Mouse (Mus musculus) neural tube, embryonic 12.5 days (tissue): ENCODE results near the gene Tek. TPM values are rescaled to one million over a fixed set of nuclear protein-coding genes. Genes with fewer than 3 reads are reported as not detected.

Source experiments
- ATAC-seq: fragments of 200-750 bp; cut with Nextera tagmentation; 2 replicates; pipeline ENCODE4 v1.8.0; 2017; ENCODE audit warnings: low read depth, mild to moderate bottlenecking, moderate TSS enrichment, moderate library complexity; ENCODE audit not compliant: low FRiP score
- H3K27ac ChIP-seq: fragments of 300-500 bp; sonication (generic); 2 replicates; pipeline ENCODE4 v1.5.1; 2016
- H3K27me3 ChIP-seq: fragments of 300-500 bp; sonication (generic); replicated peaks from 2 replicates; pipeline ENCODE4 v1.6.1; 2016; ENCODE audit warnings: mild to moderate bottlenecking
- H3K36me3 ChIP-seq: fragments of 300-500 bp; sonication (generic); 2 replicates; pipeline ENCODE4 v1.6.1; 2016; ENCODE audit warnings: mild to moderate bottlenecking
- H3K4me1 ChIP-seq: fragments of 300-500 bp; sonication (generic); 2 replicates; pipeline ENCODE4 v1.6.1; 2016
- H3K4me2 ChIP-seq: fragments of 300-500 bp; sonication (generic); replicated peaks from 2 replicates; pipeline ENCODE4 v1.6.1; 2016; ENCODE audit warnings: mild to moderate bottlenecking
- H3K4me3 ChIP-seq: fragments of 300-500 bp; sonication (generic); 2 replicates; pipeline ENCODE4 v1.5.1; 2016
- H3K9ac ChIP-seq: fragments of 300-500 bp; sonication (generic); 2 replicates; pipeline ENCODE4 v1.6.1; 2016; ENCODE audit warnings: mild to moderate bottlenecking
- H3K9me3 ChIP-seq: fragments of 300-500 bp; sonication (generic); 2 replicates; pipeline ENCODE4 v1.6.1; 2016; ENCODE audit warnings: mild to moderate bottlenecking
- WGBS: fragments of 180-500 bp; shearing (Covaris S2); methylation state at CpG from one replicate; pipeline ENCODE4 v1.1.7; 2016; 5-methylcytosine and 5-hydroxymethylcytosine counted together
- polyA plus RNA-seq: library from polyadenylated mRNA; unstranded; fragments of >200 nt; fragmentation: Nextera tagmentation; extraction: Ambion mirVana; gene quantifications from 2 replicates; pipeline ENCODE4 v1.2.1, GENCODE M21; 2016

Gene Tek
- polyA plus RNA-seq, 1 experiment from 2014 or later = 9.9 TPM

GRCm38 (mm10) chr4:94741824-94742223, 2.7 kb downstream of the Tek start:
- Histone ChIP-seq H3K27ac (no peak overlapping the region), H3K36me3 (no peaks in the 10 kb centered on the region), H3K9ac (no peak overlapping the region), H3K4me3 (no peak overlapping the region), H3K4me1 (no peaks in the 10 kb centered on the region), H3K27me3 (no peaks in the 10 kb centered on the region), H3K4me2 (no peak overlapping the region), H3K9me3 (no peaks in the 10 kb centered on the region)
- no peak for ATAC-seq
- WGBS = 75% methylated on average over 1 of the region's 1 CpGs

- WGBS = 90% methylated on average over 3 of the region's 3 CpGs
- Histone ChIP-seq H3K4me3 (no peak overlapping the region), H3K9ac (no peak overlapping the region), H3K27ac (no peak overlapping the region), H3K4me2 (no peak overlapping the region), H3K36me3 (no peaks in the 10 kb centered on the region), H3K27me3 (no peaks in the 10 kb centered on the region), H3K4me1 (no peaks in the 10 kb centered on the region), H3K9me3 (no peaks in the 10 kb centered on the region)
- ATAC-seq = no peak
Measured at GRCm38 (mm10) chr4:94745749-94746148, 6.7 kb downstream of the Tek start.

- ATAC-seq = no peak
- Histone ChIP-seq H3K4me3 (no peak overlapping the region), H3K36me3 (no peaks in the 10 kb centered on the region), H3K27ac (no peak overlapping the region), H3K9ac (no peak overlapping the region), H3K27me3 (no peaks in the 10 kb centered on the region), H3K4me1 (no peaks in the 10 kb centered on the region), H3K9me3 (no peaks in the 10 kb centered on the region), H3K4me2 (no peak overlapping the region)
- WGBS = 63% methylated on average over 7 of the region's 7 CpGs
Measured at GRCm38 (mm10) chr4:94746387-94746811, 7.3 kb downstream of the Tek start.

- Histone ChIP-seq H3K27me3 (no peaks in the 10 kb centered on the region), H3K4me2 (no peak overlapping the region), H3K4me1 (peaks cover under 1% of the 10 kb centered on the region; the same call in 1 of the 2 replicates), H3K9me3 (no peaks in the 10 kb centered on the region), H3K9ac (no peak overlapping the region), H3K27ac (no peak overlapping the region), H3K4me3 (no peak overlapping the region), H3K36me3 (no peaks in the 10 kb centered on the region)
- WGBS = 85% methylated on average over 3 of the region's 3 CpGs
- ATAC-seq = no peak
Measured at GRCm38 (mm10) chr4:94747338-94747737, 8.2 kb downstream of the Tek start.

GRCm38 (mm10) chr4:94752512-94752911, 13.4 kb downstream of the Tek start:
- Histone ChIP-seq H3K4me1 (peaks cover 3% of the 10 kb centered on the region; the same call in 1 of the 2 replicates), H3K9me3 (no peaks in the 10 kb centered on the region), H3K9ac (no peak overlapping the region), H3K27me3 (no peaks in the 10 kb centered on the region), H3K4me3 (no peak overlapping the region), H3K4me2 (0 out of 2 replicates have a peak overlapping the region, but pooled peaks have one; percentile 0), H3K36me3 (no peaks in the 10 kb centered on the region), H3K27ac (no peak overlapping the region)
- peak; percentile 93 for ATAC-seq
- WGBS = 31% methylated on average over 9 of the region's 9 CpGs

GRCm38 (mm10) chr4:94765217-94765616, 26.1 kb downstream of the Tek start:
- Histone ChIP-seq H3K4me3 (no peak overlapping the region), H3K4me1 (no peaks in the 10 kb centered on the region), H3K4me2 (no peak overlapping the region), H3K9ac (no peak overlapping the region), H3K27ac (no peak overlapping the region), H3K27me3 (no peaks in the 10 kb centered on the region), H3K9me3 (no peaks in the 10 kb centered on the region), H3K36me3 (no peaks in the 10 kb centered on the region)
- ATAC-seq = no peak

GRCm38 (mm10) chr4:94766176-94766575, 27.1 kb downstream of the Tek start:
- Histone ChIP-seq H3K9me3 (no peaks in the 10 kb centered on the region), H3K4me2 (no peak overlapping the region), H3K27me3 (no peaks in the 10 kb centered on the region), H3K36me3 (no peaks in the 10 kb centered on the region), H3K27ac (no peak overlapping the region), H3K4me1 (no peaks in the 10 kb centered on the region), H3K9ac (no peak overlapping the region), H3K4me3 (no peak overlapping the region)
- 85% methylated on average over 7 of the region's 7 CpGs for WGBS
- no peak for ATAC-seq

GRCm38 (mm10) chr4:94768624-94769023, 29.5 kb downstream of the Tek start:
- Histone ChIP-seq H3K4me2 (no peak overlapping the region), H3K9ac (no peak overlapping the region)
- WGBS = 91% methylated on average over 3 of the region's 3 CpGs

GRCm38 (mm10) chr4:94781043-94781442, 42.0 kb downstream of the Tek start:
- no peaks in the 10 kb centered on the region for H3K9me3 ChIP-seq

More at GRCm38 (mm10) chr4:94768624-94769023, 29.5 kb downstream of the Tek start:
- Histone ChIP-seq H3K36me3 (no peaks in the 10 kb centered on the region), H3K4me1 (no peaks in the 10 kb centered on the region), H3K4me3 (no peak overlapping the region), H3K9me3 (no peaks in the 10 kb centered on the region), H3K27ac (no peak overlapping the region), H3K27me3 (no peaks in the 10 kb centered on the region)
- ATAC-seq = no peak

GRCm38 (mm10) chr4:94785921-94786320, 46.8 kb downstream of the Tek start:
- Histone ChIP-seq H3K27me3 (no peaks in the 10 kb centered on the region), H3K9me3 (no peaks in the 10 kb centered on the region), H3K27ac (no peak overlapping the region), H3K4me2 (no peak overlapping the region), H3K9ac (no peak overlapping the region), H3K36me3 (no peaks in the 10 kb centered on the region), H3K4me3 (no peak overlapping the region), H3K4me1 (no peaks in the 10 kb centered on the region)
- ATAC-seq = no peak
- 92% methylated on average over 2 of the region's 2 CpGs for WGBS

More at GRCm38 (mm10) chr4:94781043-94781442, 42.0 kb downstream of the Tek start:
- WGBS = 95% methylated on average over 5 of the region's 5 CpGs
- no peak for ATAC-seq
- Histone ChIP-seq H3K4me3 (no peak overlapping the region), H3K27me3 (no peaks in the 10 kb centered on the region), H3K27ac (no peak overlapping the region), H3K36me3 (no peaks in the 10 kb centered on the region), H3K4me1 (no peaks in the 10 kb centered on the region), H3K4me2 (no peak overlapping the region), H3K9ac (no peak overlapping the region)

GRCm38 (mm10) chr4:94803187-94803586, 64.1 kb downstream of the Tek start:
- Histone ChIP-seq H3K9me3 (no peaks in the 10 kb centered on the region), H3K27ac (no peak overlapping the region), H3K27me3 (no peaks in the 10 kb centered on the region), H3K4me1 (no peaks in the 10 kb centered on the region), H3K4me2 (no peak overlapping the region), H3K36me3 (no peaks in the 10 kb centered on the region), H3K4me3 (no peak overlapping the region), H3K9ac (no peak overlapping the region)
- WGBS = 76% methylated on average over 1 of the region's 1 CpGs
- no peak for ATAC-seq

- no peak for ATAC-seq
- Histone ChIP-seq H3K9ac (no peak overlapping the region), H3K27ac (no peak overlapping the region), H3K27me3 (no peaks in the 10 kb centered on the region), H3K4me2 (no peak overlapping the region), H3K9me3 (no peaks in the 10 kb centered on the region), H3K4me3 (no peak overlapping the region), H3K36me3 (no peaks in the 10 kb centered on the region), H3K4me1 (no peaks in the 10 kb centered on the region)
- 89% methylated on average over 1 of the region's 1 CpGs for WGBS
Measured at GRCm38 (mm10) chr4:94810616-94811015, 71.5 kb downstream of the Tek start.

GRCm38 (mm10) chr4:94826891-94827290, 87.8 kb downstream of the Tek start:
- Histone ChIP-seq H3K4me2 (no peak overlapping the region), H3K9ac (no peak overlapping the region), H3K27me3 (no peaks in the 10 kb centered on the region), H3K27ac (no peak overlapping the region), H3K9me3 (peaks cover 7% of the 10 kb centered on the region), H3K4me3 (no peak overlapping the region), H3K36me3 (no peaks in the 10 kb centered on the region), H3K4me1 (no peaks in the 10 kb centered on the region)
- ATAC-seq = no peak
- 87% methylated on average over 1 of the region's 1 CpGs for WGBS
